Mouse (Mus musculus): Measurements from ENCODE around the gene B4galnt1.

B4galnt1 gene

GRCm38 (mm10) chr10:127216456-127216855 is 51.4 kb downstream of the B4galnt1 start:
- H3K36me3 ChIP-seq (ENCODE audit: insufficient read depth, low read length), result no peaks in the 10 kb centered on the region
- TF ChIP-seq CTCF (conservative IDR thresholded peaks at IDR 0.05; ENCODE audit: low read length), result no peak
- TF ChIP-seq POU5F1 (IDR thresholded peaks at IDR 0.05; ENCODE audit: borderline replicate concordance, low read length), result no peak
- TF ChIP-seq NANOG (IDR thresholded peaks at IDR 0.05; ENCODE audit: borderline replicate concordance, low read length), result no peak
- H3K9me3 ChIP-seq (ENCODE audit: low read length), result no peaks in the 10 kb centered on the region
- H3K27me3 ChIP-seq (ENCODE audit: insufficient read depth, low read length), result no peaks in the 10 kb centered on the region
- peaks cover 58% of the 10 kb centered on the region for H3K4me1 ChIP-seq (replicated peaks; ENCODE audit: low read depth, low read length)
- no peak overlapping the region for H3K4me3 ChIP-seq (replicated peaks; ENCODE audit: low read length)

- Histone ChIP-seq H3K9me3 (ENCODE audit: low read length) (no peaks in the 10 kb centered on the region), H3K36me3 (ENCODE audit: insufficient read depth, low read length) (no peaks in the 10 kb centered on the region), H3K27me3 (ENCODE audit: insufficient read depth, low read length) (no peaks in the 10 kb centered on the region), H3K4me3 (replicated peaks; ENCODE audit: low read length) (no peak overlapping the region), H3K4me1 (replicated peaks; ENCODE audit: low read depth, low read length) (peaks cover 59% of the 10 kb centered on the region)
- no peak for TF ChIP-seq CTCF (conservative IDR thresholded peaks at IDR 0.05; ENCODE audit: low read length)
- TF ChIP-seq NANOG (IDR thresholded peaks at IDR 0.05; ENCODE audit: borderline replicate concordance, low read length), result no peak
- TF ChIP-seq POU5F1 (IDR thresholded peaks at IDR 0.05; ENCODE audit: borderline replicate concordance, low read length), result no peak
Measured at GRCm38 (mm10) chr10:127217177-127217576, 52.2 kb downstream of the B4galnt1 start.

- no peaks in the 10 kb centered on the region for H3K27me3 ChIP-seq (ENCODE audit: insufficient read depth, low read length)
- peaks cover 60% of the 10 kb centered on the region for H3K4me1 ChIP-seq (replicated peaks; ENCODE audit: low read depth, low read length)
- TF ChIP-seq NANOG (IDR thresholded peaks at IDR 0.05; ENCODE audit: borderline replicate concordance, low read length), result no peak
- TF ChIP-seq CTCF (conservative IDR thresholded peaks at IDR 0.05; ENCODE audit: low read length), result no peak
- no peak for TF ChIP-seq POU5F1 (IDR thresholded peaks at IDR 0.05; ENCODE audit: borderline replicate concordance, low read length)
- H3K9me3 ChIP-seq (ENCODE audit: low read length), result no peaks in the 10 kb centered on the region
- no peaks in the 10 kb centered on the region for H3K36me3 ChIP-seq (ENCODE audit: insufficient read depth, low read length)
- 0 out of 2 replicates have a peak overlapping the region, but pooled peaks have one; percentile 4 for H3K4me3 ChIP-seq (replicated peaks; ENCODE audit: low read length)
Measured at GRCm38 (mm10) chr10:127218339-127218738, 53.3 kb downstream of the B4galnt1 start.

All from E14TG2a.4 (cell line).